29 mouse cellular contexts compared by ENCODE assay signal in genomic region chr9:77858127-77858794, GRCm38 (mm10). TPM values are rescaled to one million over a fixed set of nuclear protein-coding genes. Genes with fewer than 3 reads are reported as not detected.
DNase-seq lines count a peak whose midpoint lies in the region; ATAC-seq and TF ChIP-seq lines count a peak whose summit lies in the region.
"Had no signal": no experiment of that assay in that cellular context is flagged by ENCODE, and none has a peak within 500 bp of the region (broad histone marks: within the 10 kb centered on the region; RNA-seq: fewer than 3 reads in every experiment).

No protein-coding gene starts in this region.

- DNase-seq in lung, postnatal 0 days (ENCODE audit: low spot score), result peak; percentile 11
- no peak for DNase-seq in lung, adult 2 months
- DNase-seq in adrenal gland, postnatal 10 days, result no peak
- DNase-seq in hindbrain, embryonic 10.5 days (ENCODE audit: low spot score), result no peak
- no peak for DNase-seq in layer of hippocampus, postnatal 14 days (ENCODE audit: low spot score in 2 of 2)
- DNase-seq: adrenal gland, adult 8-10 months; adrenal gland, postnatal 36 days; cerebellum, adult 11 months; cerebellum, adult 2 months; cerebellum, adult 9-11 months; cerebellum, postnatal 25 days; embryo, embryonic 11 days; gastrocnemius, postnatal 10 days; heart, adult 2 months; heart, postnatal 14 days; heart, postnatal 4 days had no signal

- no peak overlapping the region for H3K4me3 ChIP-seq in lung, postnatal 0 days (ENCODE audit: low read depth, low read length)
- no peak overlapping the region for H3K4me3 ChIP-seq in lung, adult 2 months (replicated peaks; ENCODE audit: extremely low read depth, low read depth, low read length)
- no peak overlapping the region for H3K4me3 ChIP-seq in macrophage (ENCODE audit: inconsistent target)
- no peak overlapping the region for H3K4me3 ChIP-seq in hindbrain, embryonic 10.5 days
- H3K4me3 ChIP-seq: embryonic facial prominence, embryonic 10.5 days; embryonic facial prominence, embryonic 13.5 days; erythroblast, embryonic 14.5 days; forebrain, embryonic 13.5 days; heart, adult 2 months; heart, embryonic 10.5 days; heart, embryonic 13.5 days; hindbrain, embryonic 12.5 days; hindbrain, embryonic 15.5 days had no signal

- no peaks in the 10 kb centered on the region for H3K9me3 ChIP-seq in lung, postnatal 0 days (ENCODE audit: low read length)
- H3K9me3 ChIP-seq in hindbrain, embryonic 10.5 days, result no peaks in the 10 kb centered on the region
- H3K9me3 ChIP-seq: embryonic facial prominence, embryonic 10.5 days; embryonic facial prominence, embryonic 13.5 days; forebrain, embryonic 13.5 days; heart, embryonic 10.5 days; heart, embryonic 13.5 days; hindbrain, embryonic 12.5 days; hindbrain, embryonic 15.5 days had no signal

- no peaks in the 10 kb centered on the region for H3K79me2 ChIP-seq in macrophage (ENCODE audit: inconsistent target)

- no peak overlapping the region for H3K9ac ChIP-seq in lung, postnatal 0 days (replicated peaks; ENCODE audit: low read depth)
- H3K9ac ChIP-seq: embryonic facial prominence, embryonic 13.5 days; forebrain, embryonic 13.5 days; heart, embryonic 13.5 days; hindbrain, embryonic 12.5 days; hindbrain, embryonic 15.5 days had no signal

- no peak for ATAC-seq in lung, postnatal 0 days
- ATAC-seq in common myeloid progenitor, adult 5-6 weeks (replicated peaks; ENCODE audit: low read depth, poor library complexity, severe bottlenecking), result peak; percentile 87
- peak; percentile 85 for ATAC-seq in monocyte, adult 5-6 weeks (replicated peaks; ENCODE audit: insufficient number of reproducible peaks, low FRiP score, low TSS enrichment, poor library complexity, severe bottlenecking)
- ATAC-seq: activated CD4-positive, CD25-positive, alpha-beta regulatory T cell, adult 4 months; forebrain, embryonic 13.5 days; forebrain, embryonic 16.5 days had no signal

- no peaks in the 10 kb centered on the region for H3K27me3 ChIP-seq in lung, postnatal 0 days (replicated peaks; ENCODE audit: insufficient read depth, low read length)
- H3K27me3 ChIP-seq in hindbrain, embryonic 10.5 days (ENCODE audit: insufficient read depth, poor library complexity, severe bottlenecking), result no peaks in the 10 kb centered on the region
- H3K27me3 ChIP-seq: embryonic facial prominence, embryonic 13.5 days; forebrain, embryonic 13.5 days; heart, embryonic 13.5 days; hindbrain, embryonic 12.5 days; hindbrain, embryonic 15.5 days had no signal

- no peak overlapping the region for H3K27ac ChIP-seq in lung, postnatal 0 days (ENCODE audit: low read length)
- H3K27ac ChIP-seq in macrophage, result peak overlapping the region; percentile 46
- no peak overlapping the region for H3K27ac ChIP-seq in hindbrain, embryonic 10.5 days
- H3K27ac ChIP-seq: embryonic facial prominence, embryonic 10.5 days; embryonic facial prominence, embryonic 13.5 days; forebrain, embryonic 13.5 days; heart, adult 2 months; heart, embryonic 10.5 days; heart, embryonic 13.5 days; hindbrain, embryonic 12.5 days; hindbrain, embryonic 15.5 days had no signal

- TF ChIP-seq POLR2A in lung, adult 2 months (IDR thresholded peaks at IDR 0.05; ENCODE audit: borderline replicate concordance, extremely low read depth, low read depth, low read length), result no peak

- H3K4me1 ChIP-seq in lung, postnatal 0 days (ENCODE audit: insufficient read depth, low read depth, low read length), result no peaks in the 10 kb centered on the region
- H3K4me1 ChIP-seq in lung, adult 2 months (ENCODE audit: control insufficient read depth, insufficient read depth, low read length), result no peaks in the 10 kb centered on the region
- no peaks in the 10 kb centered on the region for H3K4me1 ChIP-seq in hindbrain, embryonic 10.5 days (replicated peaks)
- H3K4me1 ChIP-seq: embryonic facial prominence, embryonic 13.5 days; forebrain, embryonic 13.5 days; hindbrain, embryonic 12.5 days; hindbrain, embryonic 15.5 days had no signal

- WGBS in lung, postnatal 0 days, result 54% methylated on average over 6 of the region's 6 CpGs
- 48% methylated on average over 6 of the region's 6 CpGs for WGBS in lung, adult 2 months
- WGBS in macrophage (ENCODE audit: missing documents), result 3% methylated on average over 6 of the region's 6 CpGs
- 81% methylated on average over 6 of the region's 6 CpGs for WGBS in hindbrain, embryonic 10.5 days

- H3K36me3 ChIP-seq in lung, postnatal 0 days (ENCODE audit: insufficient read depth, low read length), result no peaks in the 10 kb centered on the region
- H3K36me3 ChIP-seq in macrophage (ENCODE audit: inconsistent target), result no peaks in the 10 kb centered on the region
- H3K36me3 ChIP-seq in hindbrain, embryonic 10.5 days, result no peaks in the 10 kb centered on the region
- H3K36me3 ChIP-seq: embryonic facial prominence, embryonic 10.5 days; embryonic facial prominence, embryonic 13.5 days; heart, embryonic 10.5 days; heart, embryonic 13.5 days; hindbrain, embryonic 12.5 days; hindbrain, embryonic 15.5 days had no signal

- no peak overlapping the region for H3K4me2 ChIP-seq in lung, postnatal 0 days (replicated peaks; ENCODE audit: low read depth, low read length)
- H3K4me2 ChIP-seq: embryonic facial prominence, embryonic 13.5 days; forebrain, embryonic 13.5 days; heart, embryonic 13.5 days; hindbrain, embryonic 12.5 days; hindbrain, embryonic 15.5 days had no signal

- TF ChIP-seq EP300 in lung, postnatal 0 days (IDR thresholded peaks at IDR 0.05), result no peak

- TF ChIP-seq CTCF in lung, postnatal 0 days (IDR thresholded peaks at IDR 0.05), result no peak
- no peak for TF ChIP-seq CTCF in lung, adult 2 months (IDR thresholded peaks at IDR 0.05; ENCODE audit: insufficient read depth, low read length)

RNA-seq across cellular contexts. Expression of gene Elovl5, which starts 58.9 kb away (rescaled TPM):
- polyA plus RNA-seq in lung, postnatal 0 days (2015; fragmentation: Nextera tagmentation; extraction: Ambion mirVana), result 179 and 213 TPM in 2 replicates
- 102 and 155 TPM in 2 replicates for polyA plus RNA-seq in lung, adult 2 months (2012; rRNA removed)
- total RNA-seq in common myeloid progenitor, adult 5-6 weeks (2017), result 61.5 and 75.8 TPM in 2 replicates
- 10 to 100 TPM in 20 of 26 experiments, 1 to 10 TPM in 6; 3.0 to 49.2 (median 12.9) TPM for total RNA-seq in macrophage (2018; cell fraction: chromatin; rRNA removed)
- 10 to 100 TPM; 45.7 to 71.4 (median 58.8) TPM for total RNA-seq in macrophage (2018; cell fraction: cytosol; rRNA removed)
- total RNA-seq in macrophage (2018; cell fraction: nucleus; rRNA removed), result 10 to 100 TPM; 11.3 to 81.3 (median 49.1) TPM
- polyA plus RNA-seq in macrophage (2018), result 48.8 to 74.3 TPM (median 57.9 TPM) in 3 replicates
- total RNA-seq in monocyte, adult 5-6 weeks (2017), result 127 to 171 TPM (median 154 TPM) in 3 replicates
- 100 to 1,000 TPM; 189 to 306 TPM for total RNA-seq in adrenal gland, postnatal 10 days (2021)
- polyA plus RNA-seq in hindbrain, embryonic 10.5 days (2016; fragmentation: Nextera tagmentation; extraction: Ambion mirVana), result 72.7 and 92.1 TPM in 2 replicates
- total RNA-seq in layer of hippocampus, postnatal 14 days (2021), result 10 to 100 TPM; 89.1 to 89.5 TPM
